Mouse (Mus musculus) brain, embryonic 14.5 days (tissue): Measurements from ENCODE around the gene Acvrl1.

ENCODE experiments used
- CTCF ChIP-seq: fragments of 200-500 bp; IDR thresholded peaks from 2 replicates; pipeline ENCODE4 v1.5.1; 2012; ENCODE audit warnings: inconsistent platforms, mild to moderate bottlenecking, moderate library complexity, borderline replicate concordance; ENCODE audit not compliant: insufficient read depth, insufficient read length; ENCODE audit errors: extremely low read depth
- POLR2A ChIP-seq: fragments of 200-500 bp; IDR thresholded peaks from 2 replicates; pipeline ENCODE4 v1.6.1; 2012; ENCODE audit warnings: mild to moderate bottlenecking, inconsistent platforms, borderline replicate concordance; ENCODE audit not compliant: poor library complexity, insufficient read depth, insufficient read length, severe bottlenecking; ENCODE audit errors: extremely low read depth

DNA sequence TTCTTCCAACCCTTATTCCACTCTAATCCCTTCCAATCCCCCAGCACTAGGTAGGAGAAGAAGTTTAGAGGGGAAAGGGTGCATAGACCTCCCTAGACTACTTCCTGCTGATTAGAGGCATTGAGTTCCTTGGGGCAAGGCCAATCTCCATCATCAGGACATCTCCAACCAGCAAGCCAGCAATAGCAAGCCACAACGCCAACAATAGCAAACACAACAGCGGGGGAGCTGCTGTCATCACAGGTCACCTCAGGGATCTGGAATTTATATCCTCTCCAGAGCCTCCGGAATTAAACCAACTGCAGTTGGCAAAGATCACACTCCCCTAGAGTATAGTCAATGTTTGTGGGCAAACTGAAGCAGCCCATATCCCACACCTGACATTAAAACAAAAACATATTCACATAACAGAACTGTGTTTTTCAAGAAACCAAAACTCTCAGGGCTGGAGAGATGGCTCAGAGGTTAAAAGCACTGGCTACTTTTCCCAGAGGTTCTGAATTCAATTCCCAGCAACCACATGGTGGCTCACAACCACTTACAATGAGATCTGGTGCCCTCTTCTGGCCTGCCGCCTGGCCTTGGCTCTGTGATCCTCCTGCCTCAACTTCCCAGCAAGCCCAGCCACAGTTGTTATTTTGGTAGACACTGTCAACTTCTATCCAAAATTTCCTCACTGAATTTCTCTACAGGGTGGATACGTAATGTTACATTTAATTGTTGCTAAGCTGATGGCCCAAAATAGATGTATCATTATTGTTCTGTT is 20.2 kb upstream of the Acvrl1 start:
- TF ChIP-seq CTCF (no peak), POLR2A (no peak)
